ENCODE assay signal across 15 mouse cellular contexts in the genomic region with DNA sequence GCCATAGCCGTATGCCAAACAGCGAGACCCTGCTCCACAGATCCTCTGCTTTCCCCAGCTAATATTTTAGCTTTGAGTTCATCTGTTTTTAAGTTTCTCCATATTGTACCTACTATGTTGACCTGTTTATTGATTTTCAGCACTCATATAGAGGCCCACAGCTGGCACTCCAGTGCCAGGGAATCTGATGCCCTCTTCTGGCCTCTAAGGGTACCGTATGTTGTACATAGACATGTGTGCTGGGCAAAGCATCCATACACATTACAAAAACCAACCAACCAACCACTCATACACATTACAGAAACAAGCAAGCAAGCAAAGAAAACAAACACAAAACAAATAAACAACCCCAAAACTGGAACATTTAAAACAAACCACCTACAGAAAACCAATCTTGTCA. TPM values are rescaled to one million over a fixed set of nuclear protein-coding genes. Genes with fewer than 3 reads are reported as not detected.
DNase-seq lines count a peak whose midpoint lies in the region; ATAC-seq and TF ChIP-seq lines count a peak whose summit lies in the region.
"Had no signal": no experiment of that assay in that cellular context is flagged by ENCODE, and none has a peak within 500 bp of the region (broad histone marks: within the 10 kb centered on the region; RNA-seq: fewer than 3 reads in every experiment).

No protein-coding gene starts in this region.

- H3K36me3 ChIP-seq in forebrain, postnatal 0 days (ENCODE audit: insufficient read depth): peaks cover 63% of the 10 kb centered on the region
- peaks cover 93% of the 10 kb centered on the region for H3K36me3 ChIP-seq in forebrain, embryonic 10.5 days (replicated peaks)
- no peaks in the 10 kb centered on the region for H3K36me3 ChIP-seq in liver, embryonic 14.5 days (replicated peaks; ENCODE audit: control insufficient read depth, insufficient read depth, low read depth)
- no peaks in the 10 kb centered on the region; the same call in 1 of the 2 replicates for H3K36me3 ChIP-seq in liver, embryonic 11.5 days (ENCODE audit: control insufficient read depth, insufficient read depth, low read length)
- H3K36me3 ChIP-seq in embryonic facial prominence, embryonic 10.5 days (replicated peaks): peaks cover 95% of the 10 kb centered on the region

- peak; percentile 30 for TF ChIP-seq CTCF in forebrain, postnatal 0 days (IDR thresholded peaks at IDR 0.05; ENCODE audit: low read depth)
- TF ChIP-seq CTCF in liver, embryonic 14.5 days (IDR thresholded peaks at IDR 0.05; ENCODE audit: low read depth): peak; percentile 8; the same call in 1 of the 2 replicates
- peak; percentile 31; the same call in 1 of the 2 replicates for TF ChIP-seq CTCF in brain, embryonic 14.5 days (IDR thresholded peaks at IDR 0.05; ENCODE audit: borderline replicate concordance, extremely low read depth, insufficient read depth, insufficient read length)

- no peaks in the 10 kb centered on the region for H3K9me3 ChIP-seq in forebrain, postnatal 0 days (ENCODE audit: low read length)
- no peaks in the 10 kb centered on the region for H3K9me3 ChIP-seq in forebrain, embryonic 10.5 days
- no peaks in the 10 kb centered on the region for H3K9me3 ChIP-seq in liver, embryonic 14.5 days (ENCODE audit: control insufficient read depth, low read length)
- no peaks in the 10 kb centered on the region for H3K9me3 ChIP-seq in liver, embryonic 11.5 days (ENCODE audit: control insufficient read depth, low read length)
- H3K9me3 ChIP-seq in embryonic facial prominence, embryonic 10.5 days: no peaks in the 10 kb centered on the region
- H3K9me3 ChIP-seq: heart, embryonic 12.5 days; liver, embryonic 12.5 days had no signal

- H3K27ac ChIP-seq in forebrain, postnatal 0 days (ENCODE audit: low read depth, low read length): no peak overlapping the region
- no peak overlapping the region for H3K27ac ChIP-seq in forebrain, embryonic 10.5 days
- no peak overlapping the region for H3K27ac ChIP-seq in liver, embryonic 14.5 days
- no peak overlapping the region for H3K27ac ChIP-seq in liver, embryonic 11.5 days (ENCODE audit: low read depth, low read length)
- no peak overlapping the region for H3K27ac ChIP-seq in embryonic facial prominence, embryonic 10.5 days (replicated peaks)
- H3K27ac ChIP-seq: liver, embryonic 12.5 days had no signal

- H3K4me2 ChIP-seq in forebrain, postnatal 0 days (ENCODE audit: low read depth): no peak overlapping the region
- H3K4me2 ChIP-seq in liver, embryonic 14.5 days (ENCODE audit: low read depth): no peak overlapping the region
- H3K4me2 ChIP-seq in liver, embryonic 11.5 days: no peak overlapping the region
- H3K4me2 ChIP-seq: heart, embryonic 12.5 days; liver, embryonic 12.5 days had no signal

- 94% methylated on average over 3 of the region's 3 CpGs for WGBS in forebrain, postnatal 0 days
- WGBS in forebrain, embryonic 10.5 days: 90% methylated on average over 3 of the region's 3 CpGs
- 88% methylated on average over 3 of the region's 3 CpGs for WGBS in liver, embryonic 14.5 days (ENCODE audit: insufficient replicate concordance)
- WGBS in liver, embryonic 11.5 days: 94% methylated on average over 3 of the region's 3 CpGs
- WGBS in embryonic facial prominence, embryonic 10.5 days: 93% methylated on average over 3 of the region's 3 CpGs

- DNase-seq in forebrain, postnatal 0 days: no peak
- DNase-seq in forebrain, embryonic 10.5 days (ENCODE audit: extremely low spot score, low spot score): no peak
- DNase-seq in liver, embryonic 14.5 days (ENCODE audit: low read depth in 3 of 3, low spot score in 3 of 3): no peak
- no peak for DNase-seq in liver, embryonic 11.5 days (ENCODE audit: low spot score)
- DNase-seq in 416B (ENCODE audit: low read depth): peak; percentile 21
- DNase-seq in brain, embryonic 14.5 days (ENCODE audit: low read depth): no peak
- DNase-seq in ovary, postnatal 14 days (ENCODE audit: low spot score): no peak
- DNase-seq in embryonic facial prominence, embryonic 10.5 days (ENCODE audit: low spot score): no peak
- DNase-seq: cerebellum, adult 8-10 months; gastrocnemius, postnatal 25 days; kidney, adult 8-10 months; thymus, postnatal 36 days had no signal

- no peaks in the 10 kb centered on the region for H3K4me1 ChIP-seq in forebrain, postnatal 0 days (ENCODE audit: insufficient read depth)
- no peaks in the 10 kb centered on the region for H3K4me1 ChIP-seq in forebrain, embryonic 10.5 days
- no peaks in the 10 kb centered on the region for H3K4me1 ChIP-seq in liver, embryonic 14.5 days (replicated peaks; ENCODE audit: control insufficient read depth in 2 of 2, insufficient read depth in 2 of 2, low read length in 1 of 2)
- no peaks in the 10 kb centered on the region for H3K4me1 ChIP-seq in liver, embryonic 11.5 days (replicated peaks; ENCODE audit: control insufficient read depth, insufficient read depth, low read length)
- H3K4me1 ChIP-seq in embryonic facial prominence, embryonic 10.5 days: no peaks in the 10 kb centered on the region
- H3K4me1 ChIP-seq: heart, embryonic 12.5 days; liver, embryonic 12.5 days had no signal

- no peak overlapping the region for H3K9ac ChIP-seq in forebrain, postnatal 0 days
- H3K9ac ChIP-seq in liver, embryonic 14.5 days (replicated peaks): no peak overlapping the region
- H3K9ac ChIP-seq in liver, embryonic 11.5 days (ENCODE audit: low read depth, low read length): no peak overlapping the region
- H3K9ac ChIP-seq: heart, embryonic 12.5 days; liver, embryonic 12.5 days had no signal

- no peaks in the 10 kb centered on the region for H3K27me3 ChIP-seq in forebrain, postnatal 0 days (ENCODE audit: insufficient read depth, low read length)
- H3K27me3 ChIP-seq in forebrain, embryonic 10.5 days (ENCODE audit: poor library complexity, severe bottlenecking): no peaks in the 10 kb centered on the region
- no peaks in the 10 kb centered on the region for H3K27me3 ChIP-seq in liver, embryonic 14.5 days (ENCODE audit: control insufficient read depth, insufficient read depth, low read length)
- H3K27me3 ChIP-seq in liver, embryonic 11.5 days (replicated peaks; ENCODE audit: control insufficient read depth, insufficient read depth, low read length): no peaks in the 10 kb centered on the region
- no peaks in the 10 kb centered on the region for H3K27me3 ChIP-seq in embryonic facial prominence, embryonic 10.5 days (replicated peaks; ENCODE audit: low read depth, poor library complexity, severe bottlenecking)
- H3K27me3 ChIP-seq: heart, embryonic 12.5 days; liver, embryonic 12.5 days had no signal

- no peak overlapping the region for H3K4me3 ChIP-seq in forebrain, postnatal 0 days (ENCODE audit: low read depth, low read length)
- no peak overlapping the region for H3K4me3 ChIP-seq in forebrain, embryonic 10.5 days
- no peak overlapping the region for H3K4me3 ChIP-seq in liver, embryonic 14.5 days (ENCODE audit: insufficient read depth in 1 of 2, low read depth in 2 of 2, low read length in 2 of 2)
- no peak overlapping the region for H3K4me3 ChIP-seq in liver, embryonic 11.5 days (ENCODE audit: low read depth, low read length)
- H3K4me3 ChIP-seq in embryonic facial prominence, embryonic 10.5 days: no peak overlapping the region
- H3K4me3 ChIP-seq: heart, embryonic 12.5 days; liver, embryonic 12.5 days had no signal

- peak; percentile 53; the same call in 1 of the 2 replicates for ATAC-seq in forebrain, postnatal 0 days
- ATAC-seq in liver, embryonic 14.5 days (ENCODE audit: insufficient read depth): no peak
- no peak for ATAC-seq in liver, embryonic 11.5 days (replicated peaks; ENCODE audit: low FRiP score)
- ATAC-seq: forebrain, embryonic 16.5 days; liver, embryonic 12.5 days had no signal

- TF ChIP-seq POLR2A in brain, embryonic 14.5 days (IDR thresholded peaks at IDR 0.05; ENCODE audit: borderline replicate concordance, extremely low read depth, insufficient read depth, insufficient read length, poor library complexity, severe bottlenecking): no peak

- no peak for TF ChIP-seq EP300 in liver, embryonic 14.5 days (IDR thresholded peaks at IDR 0.05; ENCODE audit: low read depth)

RNA-seq across cellular contexts. Expression of a gene that starts 22.2 kb away (rescaled TPM):
- 137 and 152 TPM in 2 replicates for total RNA-seq in forebrain, postnatal 0 days (2014; rRNA removed)
- 104 and 111 TPM in 2 replicates for polyA plus RNA-seq in forebrain, postnatal 0 days (2015; fragmentation: Nextera tagmentation; extraction: Ambion mirVana)
- polyA plus RNA-seq in forebrain, embryonic 10.5 days (2016; fragmentation: Nextera tagmentation; extraction: Ambion mirVana): 61.1 and 63.1 TPM in 2 replicates
- 5.0 and 6.5 TPM in 2 replicates for polyA plus RNA-seq in liver, embryonic 14.5 days (2012; rRNA removed)
- 8.0 and 8.2 TPM in 2 replicates for polyA plus RNA-seq in liver, embryonic 14.5 days (2014; fragmentation: Nextera tagmentation; extraction: Ambion mirVana)
- polyA plus RNA-seq in liver, embryonic 11.5 days (2014; fragmentation: Nextera tagmentation; extraction: Ambion mirVana): 27.5 and 30.6 TPM in 2 replicates
- 95.7 and 98.5 TPM in 2 replicates for polyA plus RNA-seq in brain, embryonic 14.5 days (2012; rRNA removed)
- polyA plus RNA-seq in embryonic facial prominence, embryonic 10.5 days (2016; fragmentation: Nextera tagmentation; extraction: Ambion mirVana): 62.4 and 71.1 TPM in 2 replicates
